Mouse (Mus musculus) lung, adult 2 months (tissue): Measurements from ENCODE around the gene Gm21760.
"Not testable (repeated sequence)": the region's sequence is repeated elsewhere in the genome, so short reads cannot be mapped to it uniquely, and the experiment has no call there.

Source experiments
- CTCF ChIP-seq: fragments of 200-500 bp; IDR thresholded peaks from 2 replicates; pipeline ENCODE4 v1.5.1; 2011; ENCODE audit warnings: mild to moderate bottlenecking, low read length, control low read depth; ENCODE audit not compliant: insufficient read depth
- POLR2A ChIP-seq: fragments of 200-500 bp; IDR thresholded peaks from 2 replicates; pipeline ENCODE4 v1.6.1; 2011; ENCODE audit warnings: low read depth, mild to moderate bottlenecking, control low read depth, low read length, borderline replicate concordance; ENCODE audit errors: extremely low read depth

DNA sequence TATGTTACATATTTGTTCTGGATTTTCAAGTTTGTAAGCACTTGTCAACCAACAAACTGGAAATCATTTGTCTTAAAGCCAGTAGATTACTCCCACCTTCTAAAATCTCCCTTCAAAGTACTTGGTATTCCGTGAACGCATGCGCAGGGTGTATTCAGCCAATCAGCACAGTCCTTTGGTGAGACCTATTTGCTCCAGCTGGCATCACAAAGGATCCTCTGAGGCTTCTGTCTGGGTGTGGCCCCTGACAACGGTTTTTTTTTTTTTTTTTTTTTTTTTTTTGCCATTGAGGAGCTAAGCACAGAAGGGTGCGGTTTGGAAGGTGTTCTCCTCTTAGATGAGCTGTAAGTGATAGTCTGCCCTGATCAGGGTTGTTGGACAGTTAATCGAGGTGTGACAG, at the start of gene Gm21760:
- not testable (repeated sequence) for TF ChIP-seq POLR2A, CTCF
